Mouse (Mus musculus) olfactory bulb, adult 2 months (tissue): Measurements from ENCODE around the gene Mark4. TPM values are rescaled to one million over a fixed set of nuclear protein-coding genes. Genes with fewer than 3 reads are reported as not detected.

Experiments used
- H3K27ac ChIP-seq: fragments of 200-500 bp; 2 replicates; pipeline ENCODE4 v1.5.1; 2012; ENCODE audit warnings: low read depth, low read length; ENCODE audit not compliant: insufficient read depth
- H3K4me1 ChIP-seq: fragments of 200-500 bp; 2 replicates; pipeline ENCODE4 v1.6.1; 2012; ENCODE audit warnings: low read length; ENCODE audit not compliant: control insufficient read depth, insufficient read depth
- H3K4me3 ChIP-seq: fragments of 200-500 bp; 2 replicates; pipeline ENCODE4 v1.5.1; 2012; ENCODE audit warnings: mild to moderate bottlenecking, low read depth, low read length, moderate library complexity; ENCODE audit not compliant: insufficient read depth
- CTCF ChIP-seq: fragments of 200-500 bp; IDR thresholded peaks from 2 replicates; pipeline ENCODE4 v1.5.1; 2012; ENCODE audit warnings: low read depth, mild to moderate bottlenecking, low read length, moderate library complexity; ENCODE audit not compliant: insufficient read depth
- POLR2A ChIP-seq: fragments of 200-500 bp; IDR thresholded peaks from 2 replicates; pipeline ENCODE4 v1.6.1; 2012; ENCODE audit warnings: mild to moderate bottlenecking, low read depth, low read length, moderate library complexity; ENCODE audit not compliant: insufficient read depth
- WGBS: fragments of 180-500 bp; shearing (Covaris S2); methylation state at CpG from one replicate; pipeline ENCODE4 v1.1.7; 2018; 5-methylcytosine and 5-hydroxymethylcytosine counted together
- polyA plus RNA-seq: library from polyadenylated mRNA; stranded (reverse); fragments of >200 nt; gene quantifications from 2 replicates; pipeline ENCODE4 v1.2.4, GENCODE M21; 2012; ENCODE audit warnings: low replicate concordance; ENCODE audit not compliant: missing spikeins, insufficient read depth, insufficient read length

Mark4 gene
- polyA plus RNA-seq, 1 experiment: not detected

DNA sequence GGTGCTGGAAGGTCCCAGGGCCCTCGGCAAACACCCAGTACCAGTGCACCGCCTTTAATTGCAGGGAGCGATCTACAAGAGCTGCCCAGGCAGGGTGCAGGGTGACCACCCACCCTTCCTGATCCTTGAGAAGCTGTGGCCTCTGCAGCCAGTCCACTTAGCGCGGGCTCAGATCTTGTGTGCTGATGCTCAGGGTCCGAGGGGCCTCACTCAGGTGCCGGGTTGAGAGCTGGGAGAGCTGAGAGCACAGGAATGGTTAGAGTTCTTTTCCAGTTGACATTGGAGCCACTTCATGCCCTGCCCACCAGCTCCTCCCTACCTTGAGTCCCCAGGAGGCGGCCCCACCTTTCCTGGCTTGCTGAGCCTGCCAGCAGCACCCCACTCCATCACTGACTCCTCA is 64.1 kb downstream of the Mark4 start:
- H3K27ac ChIP-seq: no peak overlapping the region
- no peak overlapping the region for H3K4me3 ChIP-seq
- no peaks in the 10 kb centered on the region for H3K4me1 ChIP-seq
- TF ChIP-seq CTCF: no peak
- no peak for TF ChIP-seq POLR2A
- WGBS: 93% methylated on average over 8 of the region's 8 CpGs

GRCm38 (mm10) chr7:19388699-19389413 is 69.8 kb downstream of the Mark4 start:
- Histone ChIP-seq H3K4me1 (peaks cover 11% of the 10 kb centered on the region), H3K4me3 (no peak overlapping the region), H3K27ac (no peak overlapping the region)
- no peak for TF ChIP-seq POLR2A
- TF ChIP-seq CTCF: no peak
- 59% methylated on average over 10 of the region's 10 CpGs for WGBS

DNA sequence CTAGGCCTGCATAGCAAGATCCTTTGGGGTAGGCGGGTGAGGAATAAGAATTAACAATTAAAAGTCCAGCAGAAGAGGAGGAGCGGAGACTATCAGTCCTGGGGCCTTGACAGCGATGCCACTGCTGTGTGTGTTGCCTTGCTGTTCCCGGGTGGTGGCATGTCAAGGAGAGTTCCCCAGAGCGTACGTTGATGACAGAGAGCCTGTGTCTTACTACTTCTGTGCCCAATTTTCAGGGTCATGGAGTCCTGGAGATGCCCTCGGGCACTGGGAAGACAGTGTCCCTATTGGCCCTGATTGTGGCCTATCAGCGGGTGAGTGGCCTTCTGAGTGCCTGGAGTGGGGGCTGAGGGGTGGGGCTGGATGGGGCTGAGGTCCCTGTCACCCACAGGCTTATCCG is 74.9 kb downstream of the Mark4 start:
- Histone ChIP-seq H3K4me1 (peaks cover 8% of the 10 kb centered on the region), H3K27ac (no peak overlapping the region), H3K4me3 (no peak overlapping the region)
- 88% methylated on average over 9 of the region's 9 CpGs for WGBS
- TF ChIP-seq CTCF: no peak
- no peak for TF ChIP-seq POLR2A

GRCm38 (mm10) chr7:19382166-19382541 is 76.5 kb downstream of the Mark4 start:
- TF ChIP-seq POLR2A: no peak
- no peak overlapping the region for H3K27ac ChIP-seq
- peak overlapping the region; percentile 94 for H3K4me3 ChIP-seq
- peaks cover 8% of the 10 kb centered on the region for H3K4me1 ChIP-seq
- WGBS: under 1% methylated on average over 29 of the region's 37 CpGs

- peak within 1 kb of the TSS; percentile 94 for H3K4me3 ChIP-seq
- peaks cover 8% of the 10 kb centered on the region for H3K4me1 ChIP-seq
- TF ChIP-seq CTCF (no peak), POLR2A (peak; percentile 50; the same call in 1 of the 2 replicates)
- WGBS: 6% methylated on average over 44 of the region's 48 CpGs
- H3K27ac ChIP-seq: no peak within 1 kb of the TSS
These were observed 77.0 kb downstream of the Mark4 start, which contains the start of gene Ercc2 for GRCm38 (mm10) chr7:19381377-19382165. TSS of gene Ercc2 (plus strand) at chr7:19382010.

DNA sequence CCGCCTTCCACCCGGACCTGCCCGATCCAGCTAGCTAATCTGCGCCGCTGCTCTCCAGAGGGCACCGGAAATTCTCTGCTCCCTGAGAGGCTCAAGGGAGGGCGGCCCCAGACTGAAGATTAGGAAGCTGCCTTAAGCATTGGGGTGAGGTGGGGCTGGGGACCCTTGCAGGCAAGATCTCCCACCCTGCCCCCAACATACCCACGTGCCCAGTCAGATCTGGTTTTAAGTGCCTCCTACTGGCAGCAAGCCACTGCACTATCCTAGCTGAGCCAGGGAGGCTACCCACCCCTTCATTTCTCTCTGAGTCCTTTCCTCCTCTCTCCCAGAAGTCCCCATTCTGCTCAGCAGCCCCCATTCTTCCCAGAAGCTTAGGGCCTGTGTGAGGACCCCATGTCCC is 80.6 kb downstream of the Mark4 start:
- H3K27ac ChIP-seq: no peak overlapping the region
- TF ChIP-seq CTCF (no peak), POLR2A (no peak)
- H3K4me3 ChIP-seq: no peak overlapping the region
- H3K4me1 ChIP-seq: no peaks in the 10 kb centered on the region
- WGBS: 75% methylated on average over 8 of the region's 8 CpGs

- no peak overlapping the region for H3K4me3 ChIP-seq
- H3K27ac ChIP-seq: no peak overlapping the region
- TF ChIP-seq CTCF (no peak), POLR2A (no peak)
- 92% methylated on average over 4 of the region's 4 CpGs for WGBS
- no peaks in the 10 kb centered on the region for H3K4me1 ChIP-seq
These were observed 82.6 kb downstream of the Mark4 start for GRCm38 (mm10) chr7:19376019-19376418.

DNA sequence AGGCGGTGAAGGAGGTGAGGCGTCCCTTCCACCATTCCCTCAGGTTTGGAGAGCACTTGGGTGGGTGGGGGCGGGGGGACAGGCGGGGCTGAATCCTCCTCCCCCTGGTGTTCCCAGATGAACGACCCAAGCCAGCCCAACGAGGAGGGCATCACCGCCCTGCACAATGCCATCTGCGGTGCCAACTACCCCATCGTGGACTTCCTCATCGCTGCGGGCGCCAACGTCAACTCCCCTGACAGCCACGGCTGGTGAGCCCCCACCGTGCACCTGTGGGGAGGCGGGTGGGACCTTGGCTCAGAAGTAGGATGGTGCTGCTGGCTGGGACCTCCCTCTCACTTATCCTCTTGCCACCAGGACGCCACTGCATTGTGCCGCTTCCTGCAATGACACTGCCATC is 83.3 kb downstream of the Mark4 start:
- no peak overlapping the region for H3K27ac ChIP-seq
- WGBS: 75% methylated on average over 18 of the region's 18 CpGs
- H3K4me1 ChIP-seq: no peaks in the 10 kb centered on the region
- H3K4me3 ChIP-seq: no peak overlapping the region
- TF ChIP-seq CTCF: no peak
- TF ChIP-seq POLR2A: no peak

Other genes starting within 250 kb of the Mark4 start
- not detected in 2 replicates for gene Gpr4, start 246.3 kb downstream of the Mark4 start, polyA plus RNA-seq
- gene Opa3, start 230.5 kb downstream of the Mark4 start, polyA plus RNA-seq: not detected in 2 replicates
- not detected in 2 replicates for gene Vasp, start 187.0 kb downstream of the Mark4 start, polyA plus RNA-seq
- not detected in 2 replicates for gene Ppm1n, start 178.8 kb downstream of the Mark4 start, polyA plus RNA-seq
- gene Rtn2, start 176.2 kb downstream of the Mark4 start, polyA plus RNA-seq: not detected in 2 replicates
- gene Fosb, start 148.8 kb downstream of the Mark4 start, polyA plus RNA-seq: not detected in 2 replicates
- gene Ercc1, start 114.0 kb downstream of the Mark4 start, polyA plus RNA-seq: not detected in 2 replicates
- gene Cd3eap, start 99.3 kb downstream of the Mark4 start, polyA plus RNA-seq: not detected in 2 replicates
- gene Ppp1r13l, start 99.1 kb downstream of the Mark4 start, polyA plus RNA-seq: not detected in 2 replicates
- gene Ercc2, start 76.8 kb downstream of the Mark4 start, polyA plus RNA-seq: not detected in 2 replicates
- gene Klc3, start 54.7 kb downstream of the Mark4 start, polyA plus RNA-seq: not detected in 2 replicates
- not detected in 2 replicates for gene Ckm, start 54.0 kb downstream of the Mark4 start, polyA plus RNA-seq
- gene Exoc3l2, start 4.5 kb upstream of the Mark4 start, polyA plus RNA-seq: not detected in 2 replicates
- not detected in 2 replicates for gene Bloc1s3, start 49.5 kb upstream of the Mark4 start, polyA plus RNA-seq
- not detected in 2 replicates for gene Trappc6a, start 49.6 kb upstream of the Mark4 start, polyA plus RNA-seq
- gene Nkpd1, start 59.0 kb upstream of the Mark4 start, polyA plus RNA-seq: not detected in 2 replicates
- not detected in 2 replicates for gene Ppp1r37, start 104.3 kb upstream of the Mark4 start, polyA plus RNA-seq
- not detected in 2 replicates for gene Zfp296, start 118.5 kb upstream of the Mark4 start, polyA plus RNA-seq
- not detected in 2 replicates for gene Gemin7, start 118.8 kb upstream of the Mark4 start, polyA plus RNA-seq
- not detected in 2 replicates for gene Clasrp, start 145.7 kb upstream of the Mark4 start, polyA plus RNA-seq
- gene Relb, start 170.6 kb upstream of the Mark4 start, polyA plus RNA-seq: not detected in 2 replicates
- gene Clptm1, start 206.2 kb upstream of the Mark4 start, polyA plus RNA-seq: not detected in 2 replicates
- gene Apoc2, start 219.1 kb upstream of the Mark4 start, polyA plus RNA-seq: not detected in 2 replicates
- gene Gm44805, start 222.6 kb upstream of the Mark4 start, polyA plus RNA-seq: not detected in 2 replicates
- gene Apoc4, start 222.7 kb upstream of the Mark4 start, polyA plus RNA-seq: not detected in 2 replicates
- not detected in 2 replicates for gene Apoc1, start 233.8 kb upstream of the Mark4 start, polyA plus RNA-seq
- 1,139 and 1,603 TPM in 2 replicates for gene Apoe, start 240.4 kb upstream of the Mark4 start, polyA plus RNA-seq